Mouse (Mus musculus) limb, embryonic 11.5 days (tissue): ENCODE measurements at regions not wholly inside any gene's neighbourhood (a gene's known extent, or its start where the extent isn't known, plus 50 kb on each side); places are given as distances from the start of the nearest gene placed in this dataset.
A peak's percentile ranks its signal among the peaks of the same experiment; 100 is the strongest.

Experiments
- ATAC-seq: fragments of 200-750 bp; cut with Nextera tagmentation; 2 replicates; pipeline ENCODE4 v1.8.0; 2017; ENCODE audit warnings: low read depth; ENCODE audit not compliant: insufficient number of reproducible peaks, low FRiP score, low TSS enrichment
- DNase-seq: peaks from one replicate; pipeline ENCODE4 v3.0.0-alpha.2; 2015; ENCODE audit warnings: low spot score
- H3K27ac ChIP-seq: fragments of 300-500 bp; sonication (generic); replicated peaks from 2 replicates; pipeline ENCODE4 v1.5.1; 2014; ENCODE audit warnings: low read depth, mild to moderate bottlenecking, low read length
- H3K27me3 ChIP-seq: fragments of 300-500 bp; sonication (generic); 2 replicates; pipeline ENCODE4 v1.6.1; 2014; ENCODE audit warnings: mild to moderate bottlenecking, low read length, mixed read lengths; ENCODE audit not compliant: control insufficient read depth, insufficient read depth
- H3K36me3 ChIP-seq: fragments of 300-500 bp; sonication (generic); 2 replicates; pipeline ENCODE4 v1.6.1; 2014; ENCODE audit warnings: mild to moderate bottlenecking, low read length, moderate library complexity, mixed read lengths; ENCODE audit not compliant: control insufficient read depth, insufficient read depth
- H3K4me1 ChIP-seq: fragments of 300-500 bp; sonication (generic); 2 replicates; pipeline ENCODE4 v1.6.1; 2014; ENCODE audit warnings: low read length, mixed read lengths; ENCODE audit not compliant: control insufficient read depth, insufficient read depth
- H3K4me2 ChIP-seq: fragments of 300-500 bp; sonication (generic); 2 replicates; pipeline ENCODE4 v1.6.1; 2014; ENCODE audit warnings: low read depth, mild to moderate bottlenecking, moderate library complexity; ENCODE audit not compliant: severe bottlenecking
- H3K4me3 ChIP-seq: fragments of 300-500 bp; sonication (generic); 2 replicates; pipeline ENCODE4 v1.5.1; 2014; ENCODE audit warnings: low read depth, low read length
- H3K9ac ChIP-seq: fragments of 300-500 bp; sonication (generic); 2 replicates; pipeline ENCODE4 v1.6.1; 2014; ENCODE audit warnings: mild to moderate bottlenecking, low read length
- H3K9me3 ChIP-seq: fragments of 300-500 bp; sonication (generic); 2 replicates; pipeline ENCODE4 v1.6.1; 2016; ENCODE audit warnings: low read length; ENCODE audit not compliant: control insufficient read depth
- WGBS: fragments of 180-500 bp; shearing (Covaris S2); extraction: QIAGEN DNeasy Blood & Tissue Kit; methylation state at CpG from one replicate; pipeline ENCODE4 v1.1.7; 2014; 5-methylcytosine and 5-hydroxymethylcytosine counted together

GRCm38 (mm10) chr4:142989175-142989574 lies 223.6 kb downstream of the Prdm2 start:
- no peaks in the 10 kb centered on the region for H3K4me1 ChIP-seq
- H3K36me3 ChIP-seq: no peaks in the 10 kb centered on the region
- H3K27me3 ChIP-seq: no peaks in the 10 kb centered on the region
- DNase-seq (peak; percentile 32), ATAC-seq (no peak)
- no peaks in the 10 kb centered on the region for H3K9me3 ChIP-seq
- H3K4me2 ChIP-seq: no peak overlapping the region
- no peak overlapping the region for H3K27ac ChIP-seq
- no peak overlapping the region for H3K4me3 ChIP-seq
- no peak overlapping the region for H3K9ac ChIP-seq
- WGBS: 5% methylated on average over 8 of the region's 8 CpGs

DNA sequence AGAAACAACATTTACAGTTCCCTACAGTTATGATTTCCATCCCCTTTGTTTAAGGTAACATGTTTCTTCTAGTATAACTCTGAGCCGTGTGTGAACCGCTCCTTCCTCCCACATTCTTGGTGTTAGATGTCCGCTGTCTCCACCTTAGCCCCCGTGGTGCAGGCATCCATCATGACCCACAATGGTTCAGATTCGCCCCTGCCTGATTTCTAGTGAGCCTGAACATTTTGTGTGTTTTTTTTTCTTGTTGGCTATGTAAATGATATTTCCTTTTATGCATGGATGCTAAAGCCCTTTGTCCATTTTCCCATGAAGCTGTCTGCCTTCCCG lies 229.5 kb downstream of the Prdm2 start:
- ATAC-seq: no peak
- H3K4me1 ChIP-seq: no peaks in the 10 kb centered on the region
- no peak overlapping the region for H3K9ac ChIP-seq
- H3K9me3 ChIP-seq: no peaks in the 10 kb centered on the region
- no peaks in the 10 kb centered on the region for H3K36me3 ChIP-seq
- DNase-seq: no peak
- no peak overlapping the region for H3K4me3 ChIP-seq
- no peak overlapping the region for H3K27ac ChIP-seq
- WGBS: 67% methylated on average over 6 of the region's 6 CpGs
- H3K4me2 ChIP-seq: no peak overlapping the region
- H3K27me3 ChIP-seq: no peaks in the 10 kb centered on the region

DNA sequence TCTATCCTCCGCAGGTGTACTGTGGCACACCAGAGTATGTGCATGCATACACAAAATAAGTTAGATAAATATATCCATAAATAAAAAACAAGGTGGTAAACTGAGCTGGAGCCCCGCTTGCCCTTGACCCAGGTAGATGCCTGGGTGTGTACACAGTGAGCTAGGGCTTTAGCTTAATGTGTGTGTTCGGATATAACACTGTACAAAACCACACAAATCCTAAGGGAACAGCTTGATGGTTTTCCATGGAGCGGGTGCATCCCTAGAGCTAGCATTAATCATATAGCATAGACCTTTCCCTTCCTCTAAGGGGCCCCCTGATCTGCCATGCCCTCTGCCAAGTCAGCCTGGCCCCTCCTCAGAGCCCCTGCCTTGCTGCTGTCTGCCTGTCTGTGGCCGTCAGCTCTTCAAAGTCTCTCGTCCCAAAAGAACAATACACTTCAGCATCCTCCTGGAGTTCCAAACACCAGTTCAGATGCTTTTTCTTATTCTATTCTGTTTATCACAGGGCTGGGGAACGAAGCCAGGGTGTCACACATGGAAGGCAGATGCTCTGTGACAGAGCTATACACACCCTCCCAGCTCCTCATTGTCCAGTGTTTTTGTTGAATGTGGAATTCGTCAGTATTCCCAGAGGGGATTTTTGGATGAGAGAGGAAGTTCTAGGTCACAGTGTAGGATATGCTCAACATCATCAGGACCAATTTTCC lies 230.1 kb downstream of the Prdm2 start:
- Histone ChIP-seq H3K9ac (no peak overlapping the region), H3K27me3 (no peaks in the 10 kb centered on the region), H3K4me2 (no peak overlapping the region), H3K4me1 (no peaks in the 10 kb centered on the region), H3K9me3 (no peaks in the 10 kb centered on the region), H3K4me3 (no peak overlapping the region), H3K27ac (no peak overlapping the region), H3K36me3 (no peaks in the 10 kb centered on the region)
- DNase-seq (no peak), ATAC-seq (no peak)
- WGBS: 70% methylated on average over 8 of the region's 8 CpGs

- Histone ChIP-seq H3K36me3 (no peaks in the 10 kb centered on the region), H3K27ac (no peak overlapping the region), H3K27me3 (no peaks in the 10 kb centered on the region), H3K4me2 (no peak overlapping the region), H3K9ac (no peak overlapping the region), H3K9me3 (no peaks in the 10 kb centered on the region), H3K4me1 (no peaks in the 10 kb centered on the region), H3K4me3 (no peak overlapping the region)
- DNase-seq: no peak
- 88% methylated on average over 11 of the region's 11 CpGs for WGBS
- ATAC-seq: no peak
Observed at GRCm38 (mm10) chr4:142975620-142976019, 237.2 kb downstream of the Prdm2 start.

DNA sequence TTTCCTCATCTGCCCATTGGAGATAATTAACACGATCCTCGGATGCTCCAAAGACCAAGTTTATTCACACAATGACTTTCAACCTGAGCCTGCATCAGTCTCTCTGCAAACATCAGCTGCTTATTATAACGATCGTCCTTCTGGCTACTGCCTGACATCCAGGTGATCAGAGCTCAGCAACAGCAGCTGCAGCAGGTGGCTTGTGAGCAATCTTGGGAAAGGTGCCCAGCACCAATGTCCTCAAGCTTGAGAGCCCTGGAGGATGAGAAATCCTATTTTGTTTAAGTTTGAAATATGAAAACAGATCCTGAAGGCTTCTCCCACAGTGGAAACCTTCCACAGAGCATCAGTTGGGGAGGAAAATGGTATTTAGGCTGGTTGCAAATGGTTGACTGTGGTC lies 242.8 kb downstream of the Prdm2 start:
- no peaks in the 10 kb centered on the region for H3K9me3 ChIP-seq
- H3K4me1 ChIP-seq: no peaks in the 10 kb centered on the region
- H3K27me3 ChIP-seq: no peaks in the 10 kb centered on the region
- H3K27ac ChIP-seq: no peak overlapping the region
- DNase-seq (no peak), ATAC-seq (no peak)
- H3K4me3 ChIP-seq: no peak overlapping the region
- H3K36me3 ChIP-seq: no peaks in the 10 kb centered on the region
- H3K4me2 ChIP-seq: no peak overlapping the region
- no peak overlapping the region for H3K9ac ChIP-seq
- 83% methylated on average over 4 of the region's 4 CpGs for WGBS

DNA sequence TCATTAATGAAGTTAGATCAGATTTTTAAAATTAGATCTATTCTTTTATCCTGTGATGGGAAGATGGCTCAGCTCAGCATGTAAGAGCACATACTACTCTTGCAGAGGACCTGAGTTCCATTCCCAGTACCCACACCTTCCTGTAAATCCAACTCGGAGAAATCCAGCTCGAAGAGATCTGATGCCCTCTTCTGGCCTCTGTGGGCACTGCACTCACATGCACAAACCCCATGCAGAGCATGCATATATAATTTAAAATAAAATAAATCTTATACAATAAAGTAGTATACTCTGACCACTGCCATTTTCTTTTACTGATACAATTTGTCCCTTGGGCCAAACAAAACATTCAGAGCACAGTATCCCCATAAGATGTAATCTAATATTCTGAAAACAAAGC lies 245.2 kb downstream of the Prdm2 start:
- no peak for DNase-seq
- H3K27ac ChIP-seq: no peak overlapping the region
- H3K9ac ChIP-seq: no peak overlapping the region
- ATAC-seq: no peak
- H3K36me3 ChIP-seq: no peaks in the 10 kb centered on the region
- no peaks in the 10 kb centered on the region for H3K27me3 ChIP-seq
- no peaks in the 10 kb centered on the region for H3K4me1 ChIP-seq
- H3K4me3 ChIP-seq: no peak overlapping the region
- H3K9me3 ChIP-seq: no peaks in the 10 kb centered on the region
- 85% methylated on average over 2 of the region's 2 CpGs for WGBS
- no peak overlapping the region for H3K4me2 ChIP-seq

GRCm38 (mm10) chr4:142956832-142957429 lies 255.9 kb downstream of the Prdm2 start:
- Histone ChIP-seq H3K27ac (no peak overlapping the region), H3K4me2 (no peak overlapping the region), H3K36me3 (no peaks in the 10 kb centered on the region), H3K4me1 (no peaks in the 10 kb centered on the region), H3K9me3 (no peaks in the 10 kb centered on the region), H3K27me3 (no peaks in the 10 kb centered on the region), H3K4me3 (no peak overlapping the region), H3K9ac (no peak overlapping the region)
- WGBS: 75% methylated on average over 8 of the region's 8 CpGs
- no peak for DNase-seq
- ATAC-seq: no peak

DNA sequence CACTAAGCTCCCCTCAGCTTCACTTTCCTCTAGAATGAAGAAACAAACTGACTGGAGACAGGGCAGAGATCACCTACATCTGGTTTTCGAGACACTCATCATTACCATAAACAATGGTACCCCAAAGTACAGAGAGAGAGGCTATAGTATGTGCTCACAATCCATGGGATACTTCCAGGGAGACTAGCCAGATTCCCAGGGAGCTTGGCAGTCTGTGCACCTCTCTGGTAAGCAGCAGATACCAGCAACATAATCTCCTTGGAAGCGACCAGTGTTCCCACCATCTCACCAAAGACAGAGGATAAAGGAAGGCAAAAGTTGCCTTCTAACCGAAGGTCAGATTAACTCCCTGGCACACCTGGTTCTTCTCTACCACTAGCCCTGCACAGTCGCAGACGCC lies 256.4 kb downstream of the Prdm2 start:
- WGBS: 88% methylated on average over 5 of the region's 5 CpGs
- H3K4me1 ChIP-seq: no peaks in the 10 kb centered on the region
- no peaks in the 10 kb centered on the region for H3K27me3 ChIP-seq
- DNase-seq (no peak), ATAC-seq (no peak)
- no peak overlapping the region for H3K4me3 ChIP-seq
- H3K36me3 ChIP-seq: no peaks in the 10 kb centered on the region
- H3K9ac ChIP-seq: no peak overlapping the region
- H3K9me3 ChIP-seq: no peaks in the 10 kb centered on the region
- no peak overlapping the region for H3K27ac ChIP-seq
- no peak overlapping the region for H3K4me2 ChIP-seq

DNA sequence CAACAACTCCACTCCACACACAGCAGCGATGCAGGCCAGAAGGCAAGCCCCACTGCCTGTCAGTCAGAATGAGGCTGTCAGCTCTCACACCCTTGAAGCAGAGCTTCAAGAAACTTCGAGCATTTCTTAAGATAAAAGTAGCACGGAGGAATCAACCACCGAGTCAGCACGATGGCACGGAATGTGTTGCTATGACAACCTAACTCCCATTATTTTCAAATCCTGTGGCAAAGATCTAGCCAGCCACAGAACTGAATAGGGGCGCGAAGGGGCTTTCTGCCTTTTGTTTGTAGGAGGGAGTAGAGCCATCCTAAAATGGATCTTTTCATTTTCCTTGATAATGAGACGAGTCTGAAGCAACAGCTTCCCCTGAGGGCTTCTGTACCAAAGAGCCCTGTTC lies 259.1 kb downstream of the Prdm2 start:
- Histone ChIP-seq H3K27ac (no peak overlapping the region), H3K27me3 (no peaks in the 10 kb centered on the region), H3K36me3 (no peaks in the 10 kb centered on the region), H3K9ac (no peak overlapping the region), H3K4me2 (no peak overlapping the region), H3K9me3 (no peaks in the 10 kb centered on the region), H3K4me1 (no peaks in the 10 kb centered on the region), H3K4me3 (no peak overlapping the region)
- 81% methylated on average over 9 of the region's 9 CpGs for WGBS
- ATAC-seq: no peak
- DNase-seq: no peak
